Mouse (Mus musculus) midbrain, embryonic 10.5 days (tissue): ENCODE measurements around the gene Phf7. TPM values are rescaled to one million over a fixed set of nuclear protein-coding genes. Genes with fewer than 3 reads are reported as not detected.

Experiments used
- DNase-seq: peaks from one replicate; pipeline ENCODE4 v3.0.0-alpha.2; 2017; ENCODE audit warnings: low spot score
- H3K27ac ChIP-seq: fragments of 300-500 bp; sonication (generic); replicated peaks from 2 replicates; pipeline ENCODE4 v1.5.1; 2016; ENCODE audit warnings: mild to moderate bottlenecking
- H3K27me3 ChIP-seq: fragments of 300-500 bp; sonication (generic); 2 replicates; pipeline ENCODE4 v1.6.1; 2016; ENCODE audit warnings: low read depth, mild to moderate bottlenecking; ENCODE audit not compliant: poor library complexity, severe bottlenecking
- H3K36me3 ChIP-seq: fragments of 300-500 bp; sonication (generic); 2 replicates; pipeline ENCODE4 v1.6.1; 2016; ENCODE audit warnings: mild to moderate bottlenecking, moderate library complexity
- H3K4me1 ChIP-seq: fragments of 300-500 bp; sonication (generic); 2 replicates; pipeline ENCODE4 v1.6.1; 2016
- H3K4me3 ChIP-seq: fragments of 300-500 bp; sonication (generic); 2 replicates; pipeline ENCODE4 v1.5.1; 2016; ENCODE audit warnings: mild to moderate bottlenecking, moderate library complexity
- H3K9me3 ChIP-seq: fragments of 300-500 bp; sonication (generic); replicated peaks from 2 replicates; pipeline ENCODE4 v1.6.1; 2016; ENCODE audit warnings: mild to moderate bottlenecking
- WGBS: fragments of 180-500 bp; shearing (Covaris S2); methylation state at CpG from one replicate; pipeline ENCODE4 v1.1.7; 2016; 5-methylcytosine and 5-hydroxymethylcytosine counted together
- polyA plus RNA-seq: library from polyadenylated mRNA; unstranded; fragments of >200 nt; fragmentation: Nextera tagmentation; extraction: Ambion mirVana; gene quantifications from 2 replicates; pipeline ENCODE4 v1.2.1, GENCODE M21; 2016

Phf7 gene
- polyA plus RNA-seq, 1 experiment from 2014 or later = 13.4 TPM

DNA sequence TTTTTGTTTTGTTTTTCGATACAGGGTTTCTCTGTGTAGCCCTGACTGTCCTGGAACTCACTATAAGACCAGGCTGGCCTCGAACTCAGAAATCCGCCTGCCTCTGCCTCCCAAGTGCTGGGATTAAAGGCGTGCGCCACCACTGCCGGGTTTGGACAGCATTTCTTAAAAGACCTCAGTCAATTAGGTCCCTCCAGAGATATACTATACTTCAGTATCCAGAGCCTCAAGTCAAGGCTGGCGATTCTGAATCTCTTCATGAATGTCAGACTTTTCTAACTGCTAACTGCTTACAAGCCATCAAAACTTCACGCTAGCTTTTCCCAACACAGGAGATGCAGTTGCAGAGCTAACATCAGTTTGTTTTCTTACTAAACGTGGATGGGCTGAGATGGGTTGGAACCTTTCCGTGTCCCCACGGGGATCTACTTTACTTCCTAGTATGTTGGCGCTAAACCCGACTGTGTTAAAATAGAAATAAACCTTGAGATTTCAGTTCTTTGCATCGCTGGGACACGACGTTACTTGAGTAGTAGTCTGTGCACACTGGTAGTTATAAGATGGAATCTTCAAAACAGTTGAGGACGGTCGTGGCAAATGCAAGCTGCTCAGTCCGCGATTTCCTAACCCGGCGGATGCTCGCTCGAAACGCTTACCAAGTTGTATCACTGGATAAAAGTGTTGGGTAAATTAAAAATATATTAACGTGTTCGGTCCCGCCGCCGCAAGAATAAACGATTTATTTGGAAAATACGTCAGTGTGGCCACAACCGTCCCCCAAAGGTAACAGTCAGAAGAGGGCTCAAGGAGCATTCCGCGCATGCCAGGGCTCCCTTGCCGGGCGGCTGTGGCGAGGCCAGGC, 664 bp downstream of the Phf7 start:
- 23% methylated on average over 38 of the region's 38 CpGs for WGBS
- Histone ChIP-seq H3K4me1 (peaks cover 28% of the 10 kb centered on the region), H3K36me3 (peaks cover 30% of the 10 kb centered on the region), H3K27me3 (no peaks in the 10 kb centered on the region), H3K4me3 (peak overlapping the region; percentile 99), H3K9me3 (no peaks in the 10 kb centered on the region), H3K27ac (peak overlapping the region; percentile 96)
- no peak for DNase-seq

DNA sequence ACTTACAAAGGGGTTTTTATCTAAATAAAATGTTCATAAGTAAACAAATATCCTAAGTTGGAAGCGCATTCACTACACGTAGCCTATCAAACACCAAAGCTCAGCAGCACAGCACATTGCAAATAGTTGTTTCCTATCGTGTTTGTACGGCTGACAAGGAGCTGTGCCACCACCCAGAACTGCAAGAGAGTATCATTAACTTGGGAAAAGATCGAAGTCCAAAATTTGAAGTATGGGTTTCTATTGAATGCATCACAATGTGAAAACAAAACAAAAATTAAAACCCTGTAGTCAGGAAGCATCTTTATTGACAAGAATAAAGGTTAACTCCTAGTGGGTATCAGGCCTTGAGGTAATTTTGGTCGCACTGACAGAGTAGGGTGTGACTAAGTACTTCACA, 2.7 kb downstream of the Phf7 start:
- WGBS = 93% methylated on average over 6 of the region's 6 CpGs
- Histone ChIP-seq H3K4me3 (no peak overlapping the region), H3K4me1 (peaks cover 28% of the 10 kb centered on the region), H3K27ac (no peak overlapping the region), H3K36me3 (peaks cover 9% of the 10 kb centered on the region), H3K27me3 (no peaks in the 10 kb centered on the region), H3K9me3 (no peaks in the 10 kb centered on the region)
- no peak for DNase-seq

DNA sequence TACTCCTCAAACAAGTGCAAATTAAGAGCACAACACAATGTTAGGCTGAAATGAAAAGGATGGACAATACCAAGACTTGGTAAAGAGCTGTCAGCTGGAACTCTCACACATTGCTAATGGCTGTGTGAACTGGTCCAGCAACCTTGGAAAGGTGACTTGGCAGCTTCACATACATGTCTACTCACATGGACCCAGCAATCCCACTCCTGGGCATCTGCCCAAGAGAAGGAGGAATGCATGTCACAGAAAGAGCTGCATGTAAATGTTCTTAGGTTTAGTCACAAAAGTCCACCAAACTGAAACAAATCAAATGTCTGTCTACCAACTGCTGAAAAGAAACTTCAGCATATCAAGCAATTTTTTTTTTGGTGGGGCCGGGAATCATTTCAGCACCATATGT, 5.2 kb downstream of the Phf7 start:
- Histone ChIP-seq H3K27ac (no peak overlapping the region), H3K27me3 (no peaks in the 10 kb centered on the region), H3K4me1 (peaks cover 14% of the 10 kb centered on the region), H3K4me3 (no peak overlapping the region), H3K36me3 (no peaks in the 10 kb centered on the region), H3K9me3 (no peaks in the 10 kb centered on the region)
- WGBS = 92% methylated on average over 1 of the region's 1 CpGs
- DNase-seq = no peak

DNA sequence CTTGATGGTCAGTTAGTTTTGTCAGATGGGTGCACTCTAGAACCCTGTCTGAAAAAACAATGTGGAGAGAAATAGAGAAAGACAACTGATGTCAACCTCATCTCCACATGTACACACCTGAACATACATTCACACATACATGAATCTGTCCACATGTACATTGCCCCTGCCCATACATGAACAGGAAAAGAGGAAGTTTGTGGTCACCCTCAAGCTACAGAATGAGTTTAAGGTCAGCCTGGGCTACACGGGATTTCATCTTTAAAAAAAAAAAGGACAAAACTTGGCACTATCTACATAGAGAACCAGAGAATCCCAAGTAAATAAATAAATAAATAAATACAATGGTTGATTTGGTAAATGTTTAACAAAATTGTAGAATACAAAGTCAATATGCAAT, 6.3 kb downstream of the Phf7 start:
- Histone ChIP-seq H3K4me1 (0 out of 2 replicates have a peak, but pooled peaks cover 2% of the 10 kb centered on the region), H3K27ac (no peak overlapping the region), H3K36me3 (no peaks in the 10 kb centered on the region), H3K9me3 (no peaks in the 10 kb centered on the region), H3K4me3 (no peak overlapping the region), H3K27me3 (no peaks in the 10 kb centered on the region)
- DNase-seq = no peak
- WGBS = 81% methylated on average over 1 of the region's 1 CpGs

DNA sequence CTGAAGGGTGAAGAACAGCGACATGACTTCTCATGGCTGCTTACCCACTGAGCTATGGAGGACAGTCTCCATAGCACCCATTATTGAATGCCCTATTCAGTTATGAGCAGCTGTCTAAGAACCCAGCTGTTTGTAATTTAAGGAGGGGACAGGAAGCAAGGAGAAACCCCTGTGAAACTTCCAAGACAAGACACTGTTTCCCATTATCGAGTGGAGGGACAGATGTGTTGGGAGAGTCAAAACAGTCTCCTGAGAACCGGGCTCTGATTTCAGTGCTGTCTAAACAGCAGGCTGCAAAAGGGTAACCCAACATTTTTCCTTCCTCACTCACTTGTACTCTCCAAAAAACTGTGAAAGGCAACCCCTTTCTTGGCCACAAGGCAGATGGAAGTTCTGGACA, 10.6 kb downstream of the Phf7 start:
- Histone ChIP-seq H3K4me1 (no peaks in the 10 kb centered on the region), H3K27ac (no peak overlapping the region), H3K9me3 (no peaks in the 10 kb centered on the region), H3K4me3 (no peak overlapping the region), H3K27me3 (no peaks in the 10 kb centered on the region), H3K36me3 (no peaks in the 10 kb centered on the region)
- no peak for DNase-seq
- WGBS = 71% methylated on average over 3 of the region's 3 CpGs

DNA sequence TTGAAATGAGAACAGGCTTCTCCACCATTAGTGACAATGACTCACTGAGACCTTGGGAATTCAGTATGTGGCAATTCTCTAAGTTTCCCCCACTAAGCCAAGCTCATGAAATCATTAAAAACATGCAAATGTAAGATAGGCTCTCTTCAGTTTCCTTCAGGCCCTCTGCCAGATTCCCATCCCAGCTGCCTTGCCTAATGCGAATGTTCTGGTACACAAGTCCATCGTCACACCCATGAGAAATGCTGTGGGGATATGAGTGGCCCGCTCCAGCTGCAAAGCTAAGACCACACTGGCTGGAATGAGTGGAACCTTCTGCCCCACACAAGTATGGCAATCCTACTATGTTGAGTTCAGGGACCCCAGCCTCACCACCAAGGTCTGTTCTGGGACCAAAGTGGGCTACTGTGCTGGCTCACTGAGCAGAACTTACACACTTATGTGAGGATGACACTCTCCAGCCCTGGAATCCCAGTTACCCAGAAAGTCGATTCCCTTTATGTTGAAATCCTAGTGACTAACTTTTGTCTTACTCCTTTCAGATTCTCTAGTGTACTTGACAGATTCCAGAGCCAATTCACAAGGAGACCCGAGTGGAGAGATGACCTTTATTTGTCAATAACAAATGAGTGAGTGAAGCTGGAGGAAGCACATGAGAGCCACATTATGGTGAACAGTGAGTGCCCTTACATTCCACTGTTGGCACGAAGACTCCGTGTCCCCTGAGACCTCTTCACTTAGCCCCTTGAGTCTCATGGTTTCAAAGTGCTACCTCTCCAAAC, 13.8 kb downstream of the Phf7 start:
- H3K36me3 ChIP-seq = no peaks in the 10 kb centered on the region
- 88% methylated on average over 7 of the region's 7 CpGs for WGBS
- H3K27me3 ChIP-seq = no peaks in the 10 kb centered on the region
- H3K4me1 ChIP-seq = no peaks in the 10 kb centered on the region
- DNase-seq = no peak
- H3K9me3 ChIP-seq = no peaks in the 10 kb centered on the region
- H3K4me3 ChIP-seq = no peak overlapping the region
- no peak overlapping the region for H3K27ac ChIP-seq

DNA sequence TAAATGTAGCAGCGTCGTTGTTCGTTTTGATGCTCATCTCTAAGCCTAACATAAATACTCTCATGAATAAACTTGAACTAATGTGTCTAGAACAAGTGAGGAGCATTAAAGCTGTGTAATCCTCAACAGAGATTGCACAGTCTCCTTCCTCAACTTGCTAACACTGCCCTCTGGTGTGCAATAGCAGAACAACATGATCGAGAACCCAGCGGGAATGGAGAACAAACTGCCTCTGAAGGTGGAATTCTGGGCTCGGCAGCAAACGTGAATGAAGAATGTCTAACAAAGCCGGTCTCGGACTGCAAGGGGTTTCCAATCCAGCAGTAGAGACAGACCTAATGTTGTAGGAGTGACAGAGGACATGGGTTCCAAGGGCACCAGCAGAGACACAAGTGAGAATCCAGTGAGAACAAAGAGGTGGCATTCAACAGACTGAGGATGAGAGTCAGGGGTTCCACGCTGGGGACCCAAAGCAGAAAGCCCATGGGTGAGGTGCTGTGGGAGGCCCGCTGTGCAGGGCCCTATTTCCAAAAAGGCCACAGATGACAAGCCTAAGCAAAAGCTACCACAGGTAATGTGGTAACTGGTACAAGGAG, 17.0 kb downstream of the Phf7 start:
- no peaks in the 10 kb centered on the region for H3K36me3 ChIP-seq
- WGBS = 22% methylated on average over 11 of the region's 11 CpGs
- peak; percentile 76 for DNase-seq
- no peaks in the 10 kb centered on the region for H3K27me3 ChIP-seq
- no peak overlapping the region for H3K4me3 ChIP-seq
- H3K9me3 ChIP-seq = no peaks in the 10 kb centered on the region
- peaks cover 8% of the 10 kb centered on the region for H3K4me1 ChIP-seq
- peak overlapping the region; percentile 61 for H3K27ac ChIP-seq

DNA sequence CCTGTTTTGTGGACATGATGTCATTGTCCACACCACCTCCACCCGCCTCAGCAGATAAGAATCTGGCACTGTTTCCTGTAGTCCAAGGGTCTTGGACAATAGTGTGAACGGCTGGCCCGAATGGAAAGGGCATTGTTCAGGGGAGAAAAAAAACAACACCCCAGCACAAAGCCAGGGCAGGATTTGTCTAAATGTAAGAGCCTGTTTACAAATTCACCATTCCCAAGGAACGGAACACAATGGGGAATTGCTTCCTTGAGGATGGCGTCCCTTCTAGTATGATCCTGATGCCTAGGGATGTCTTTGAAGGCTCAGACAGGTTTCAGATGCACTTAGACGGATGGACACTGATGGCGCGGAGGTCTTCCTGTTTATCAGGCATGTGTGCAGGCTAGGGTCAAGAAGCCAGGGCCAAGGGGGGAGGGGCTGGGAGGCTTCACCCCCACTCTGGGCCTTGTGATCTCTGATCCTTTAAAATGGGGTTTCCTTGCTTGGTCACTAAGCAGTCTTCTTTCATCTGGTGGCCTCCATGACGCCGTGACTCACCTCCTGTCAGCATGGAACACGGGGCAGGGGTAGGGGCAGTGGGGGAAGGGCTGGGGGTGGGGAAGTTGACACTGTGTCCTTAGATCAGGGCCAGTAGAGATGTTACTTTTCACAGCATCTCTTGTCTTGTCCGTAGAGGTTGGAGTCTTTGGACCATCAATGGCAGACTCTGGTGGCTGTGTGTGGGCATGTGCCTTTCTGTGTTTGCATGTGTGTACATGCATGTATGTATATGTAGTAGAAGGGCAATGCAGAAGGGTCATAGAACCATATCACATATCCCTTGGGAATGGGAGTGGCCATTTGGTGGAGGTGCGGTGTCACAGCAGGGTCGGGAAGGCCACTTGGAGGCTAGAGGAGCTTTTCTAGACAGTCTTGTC, 17.8 kb downstream of the Phf7 start:
- Histone ChIP-seq H3K9me3 (no peaks in the 10 kb centered on the region), H3K4me3 (no peak overlapping the region), H3K36me3 (no peaks in the 10 kb centered on the region), H3K27me3 (no peaks in the 10 kb centered on the region), H3K4me1 (peaks cover 10% of the 10 kb centered on the region), H3K27ac (no peak overlapping the region)
- WGBS = 86% methylated on average over 14 of the region's 14 CpGs
- DNase-seq = no peak

DNA sequence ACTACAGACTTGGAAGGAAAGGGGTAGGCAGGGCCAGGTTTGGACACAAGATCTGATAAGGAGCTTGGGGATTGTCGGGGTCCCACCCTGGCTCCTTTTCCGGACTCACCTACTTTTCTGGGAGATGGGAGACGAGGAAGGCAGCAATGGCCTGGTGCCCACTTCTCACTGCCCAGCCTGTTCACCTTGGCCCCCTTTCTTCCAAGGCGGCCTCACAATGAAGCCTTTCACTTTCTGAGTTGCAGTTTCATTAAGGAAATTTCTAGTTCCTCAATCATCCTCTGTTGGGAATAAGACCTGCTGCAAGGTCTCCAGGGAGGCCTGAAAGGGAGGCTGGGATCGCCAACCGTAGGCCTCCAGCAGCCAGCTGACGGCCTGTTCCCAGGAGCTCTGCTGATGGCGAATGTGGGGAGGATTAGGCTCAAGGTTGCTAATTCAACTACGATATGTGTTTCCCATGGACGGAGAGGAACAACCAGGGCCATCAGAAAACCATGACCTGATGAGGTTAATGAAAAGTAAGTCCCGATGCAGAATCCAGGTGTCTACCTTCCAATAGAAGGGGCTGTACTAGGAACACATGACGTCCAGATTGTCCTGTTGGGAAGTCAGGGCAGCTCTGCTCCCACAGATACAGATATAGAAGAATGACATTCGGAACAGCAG, 18.6 kb downstream of the Phf7 start:
- Histone ChIP-seq H3K27me3 (no peaks in the 10 kb centered on the region), H3K4me1 (peaks cover 13% of the 10 kb centered on the region), H3K36me3 (no peaks in the 10 kb centered on the region), H3K4me3 (no peak overlapping the region), H3K27ac (no peak overlapping the region; the same call in 1 of the 2 replicates), H3K9me3 (no peaks in the 10 kb centered on the region)
- DNase-seq = no peak
- 90% methylated on average over 13 of the region's 13 CpGs for WGBS

DNA sequence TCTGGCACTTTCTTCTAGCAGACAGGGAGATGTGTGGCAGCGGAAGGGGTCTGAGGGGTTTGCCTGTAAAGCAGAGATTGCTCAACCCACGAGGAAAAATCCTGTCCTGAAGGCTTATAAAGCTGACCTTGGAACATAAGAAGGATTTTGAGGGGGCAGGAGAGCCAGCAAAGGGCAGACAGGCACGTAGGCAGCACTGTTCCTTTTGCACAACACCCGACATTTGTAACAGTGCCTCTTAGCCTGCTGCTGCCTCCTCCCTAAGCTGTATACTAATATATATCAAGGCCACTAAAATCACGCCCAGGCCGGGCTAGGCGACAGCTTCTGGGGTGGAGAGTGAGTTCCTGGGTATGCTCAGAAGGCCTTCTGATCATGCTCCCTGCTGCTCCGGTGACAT, 20.7 kb downstream of the Phf7 start:
- Histone ChIP-seq H3K27me3 (no peaks in the 10 kb centered on the region), H3K4me3 (no peak overlapping the region), H3K27ac (no peak overlapping the region; the same call in 1 of the 2 replicates), H3K36me3 (no peaks in the 10 kb centered on the region), H3K4me1 (peaks cover 13% of the 10 kb centered on the region), H3K9me3 (no peaks in the 10 kb centered on the region)
- 74% methylated on average over 8 of the region's 8 CpGs for WGBS
- DNase-seq = no peak

DNA sequence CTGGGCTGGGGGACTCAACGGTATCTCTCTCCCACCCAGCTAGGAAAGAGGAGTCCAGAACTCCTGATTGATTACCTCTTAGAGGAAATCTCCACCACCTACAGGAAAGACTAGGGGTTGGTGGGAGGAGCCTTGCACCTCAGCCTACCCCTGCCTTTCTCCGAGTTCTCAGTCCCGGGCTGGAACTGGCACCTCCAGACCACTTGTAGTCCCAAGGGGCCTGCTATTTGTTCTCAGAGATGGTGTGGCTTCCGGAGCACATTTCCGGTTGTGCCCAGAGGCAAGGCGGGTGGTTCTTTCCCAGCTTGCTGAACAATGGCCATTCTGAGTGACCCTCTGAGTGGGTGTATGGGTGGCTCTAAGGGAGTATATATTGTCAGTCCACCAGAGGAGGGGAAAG, 22.9 kb downstream of the Phf7 start:
- Histone ChIP-seq H3K27ac (0 out of 2 replicates have a peak overlapping the region, but pooled peaks have one; percentile 55), H3K36me3 (no peaks in the 10 kb centered on the region), H3K27me3 (no peaks in the 10 kb centered on the region), H3K4me3 (no peak overlapping the region), H3K4me1 (peaks cover 13% of the 10 kb centered on the region), H3K9me3 (no peaks in the 10 kb centered on the region)
- 81% methylated on average over 6 of the region's 6 CpGs for WGBS
- no peak for DNase-seq

DNA sequence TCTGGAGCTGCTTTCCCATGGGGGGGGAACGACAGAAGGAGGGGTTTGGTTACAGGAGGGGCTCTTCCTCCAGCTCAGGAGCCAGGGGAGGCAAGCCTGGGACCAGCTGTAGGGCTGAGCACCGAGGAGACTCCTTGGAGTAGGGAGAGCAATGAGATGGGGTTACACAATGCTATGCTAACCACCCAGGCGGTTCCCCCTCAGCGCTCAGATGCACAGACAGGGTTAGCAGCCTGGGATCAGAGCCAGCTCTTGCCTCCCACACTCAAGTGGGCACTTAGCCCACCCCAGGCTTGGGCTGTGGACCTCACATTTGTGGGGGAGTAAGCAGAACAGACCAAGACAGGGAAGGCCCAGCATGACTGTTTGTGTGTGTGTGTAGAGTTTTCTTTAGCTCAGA, 24.1 kb downstream of the Phf7 start:
- no peak overlapping the region for H3K4me3 ChIP-seq
- WGBS = 85% methylated on average over 4 of the region's 4 CpGs
- H3K4me1 ChIP-seq = peaks cover 13% of the 10 kb centered on the region
- H3K9me3 ChIP-seq = no peaks in the 10 kb centered on the region
- no peaks in the 10 kb centered on the region for H3K36me3 ChIP-seq
- no peak overlapping the region for H3K27ac ChIP-seq
- no peaks in the 10 kb centered on the region for H3K27me3 ChIP-seq
- DNase-seq = no peak
